20 mouse cellular contexts compared by ENCODE assay signal in genomic region chr12:108983496-108983895, GRCm38 (mm10).
A peak's percentile ranks its signal among the peaks of the same experiment; 100 is the strongest.
DNase-seq lines count a peak whose midpoint lies in the region; ATAC-seq and TF ChIP-seq lines count a peak whose summit lies in the region.
"Had no signal": no experiment of that assay in that cellular context is flagged by ENCODE, and none has a peak within 500 bp of the region (broad histone marks: within the 10 kb centered on the region; RNA-seq: fewer than 3 reads in every experiment).

No protein-coding gene starts in this region.

- H3K9me3 ChIP-seq in midbrain, embryonic 10.5 days (replicated peaks), result no peaks in the 10 kb centered on the region
- H3K9me3 ChIP-seq: embryonic facial prominence, embryonic 10.5 days; heart, embryonic 10.5 days had no signal

- peaks cover 7% of the 10 kb centered on the region for H3K4me1 ChIP-seq in thymus, adult 2 months (replicated peaks; ENCODE audit: control insufficient read depth, insufficient read depth, low read length)
- H3K4me1 ChIP-seq in midbrain, embryonic 10.5 days, result peaks cover 36% of the 10 kb centered on the region

- H3K36me3 ChIP-seq in thymus, adult 2 months (ENCODE audit: control insufficient read depth, insufficient read depth, low read length), result no peaks in the 10 kb centered on the region
- H3K36me3 ChIP-seq in midbrain, embryonic 10.5 days, result no peaks in the 10 kb centered on the region
- H3K36me3 ChIP-seq: embryonic facial prominence, embryonic 10.5 days; heart, embryonic 10.5 days had no signal

- no peak overlapping the region for H3K27ac ChIP-seq in thymus, adult 2 months (ENCODE audit: control insufficient read depth, insufficient read depth, low read length)
- no peak overlapping the region for H3K27ac ChIP-seq in midbrain, embryonic 10.5 days (replicated peaks)
- H3K27ac ChIP-seq: gastrocnemius, adult 2 months; heart, embryonic 10.5 days; hindbrain, postnatal 0 days had no signal

- peak; percentile 7 for DNase-seq in thymus, adult 2 months
- no peak for DNase-seq in thymus, adult 18-20 months
- DNase-seq in thymus, postnatal 14 days, result peak; percentile 27
- DNase-seq in midbrain, embryonic 10.5 days (ENCODE audit: low spot score), result no peak
- no peak for DNase-seq in urinary bladder, postnatal 10 days (ENCODE audit: low spot score)
- DNase-seq in gastrocnemius, postnatal 4 days (ENCODE audit: low spot score in 2 of 2), result no peak
- DNase-seq: adrenal gland, postnatal 25 days; cerebellum, adult 18-20 months; cerebellum, adult 9-11 months; cerebellum, postnatal 36 days; gastrocnemius, adult 2 months; gastrocnemius, postnatal 25 days; heart, adult 18-20 months; heart, postnatal 10 days; heart, postnatal 4 days had no signal

- peak; percentile 77 to 91 for ATAC-seq in hematopoietic stem cell, adult 5-6 weeks (replicated peaks in 1 of 2; ENCODE audit: insufficient read depth in 1 of 2, low FRiP score in 2 of 2, low TSS enrichment in 1 of 2, low read depth in 1 of 2, poor library complexity in 2 of 2, severe bottlenecking in 2 of 2)
- ATAC-seq: forebrain, embryonic 14.5 days; hindbrain, postnatal 0 days had no signal

- no peak for TF ChIP-seq POLR2A in thymus, adult 2 months (IDR thresholded peaks at IDR 0.05; ENCODE audit: control insufficient read depth, extremely low read depth, insufficient read depth, low read length, poor library complexity)

- TF ChIP-seq CTCF in thymus, adult 2 months (IDR thresholded peaks at IDR 0.05; ENCODE audit: borderline replicate concordance, control insufficient read depth, extremely low read depth, insufficient read depth, low read length, poor library complexity), result no peak

- no peak overlapping the region for H3K4me3 ChIP-seq in thymus, adult 2 months (ENCODE audit: control insufficient read depth, insufficient read depth, low read length)
- H3K4me3 ChIP-seq in midbrain, embryonic 10.5 days, result no peak overlapping the region
- H3K4me3 ChIP-seq: embryonic facial prominence, embryonic 10.5 days; gastrocnemius, adult 2 months; heart, embryonic 10.5 days had no signal

- H3K27me3 ChIP-seq in thymus, adult 2 months (ENCODE audit: control insufficient read depth, insufficient read depth, low read length), result no peaks in the 10 kb centered on the region
- 0 out of 2 replicates have a peak, but pooled peaks cover 4% of the 10 kb centered on the region for H3K27me3 ChIP-seq in midbrain, embryonic 10.5 days (ENCODE audit: low read depth, poor library complexity, severe bottlenecking)

- 8% methylated on average over 6 of the region's 6 CpGs for WGBS in thymus, adult 2 months
- WGBS in midbrain, embryonic 10.5 days, result 93% methylated on average over 6 of the region's 6 CpGs

Comparison
In these comparisons a context has a peak if more than half of its experiments do, and no peak if none do; other contexts are left out.
1. DNase-seq: peak in thymus, adult 2 months (single experiment) and thymus, postnatal 14 days (single experiment); none in thymus, adult 18-20 months (0 of 2), midbrain, embryonic 10.5 days (single experiment), urinary bladder, postnatal 10 days (single experiment) and gastrocnemius, postnatal 4 days (0 of 2).